Mouse (Mus musculus): ENCODE measurements around the gene Olfr223. TPM values are rescaled to one million over a fixed set of nuclear protein-coding genes. Genes with fewer than 3 reads are reported as not detected.

The Olfr223 gene
- polyA plus RNA-seq, 1 experiment from 2014 or later, result not detected

- DNase-seq (ENCODE audit: low spot score), result no peak
- no peak for TF ChIP-seq CTCF (IDR thresholded peaks at IDR 0.05; ENCODE audit: low read depth)
- WGBS, result 35% methylated on average over 9 of the region's 9 CpGs
These were observed 17.4 kb downstream of the Olfr223 start for GRCm38 (mm10) chr11:59575726-59576125.

GRCm38 (mm10) chr11:59569306-59569705, 23.8 kb downstream of the Olfr223 start:
- Histone ChIP-seq H3K36me3 (ENCODE audit: insufficient read depth, low read length) (no peaks in the 10 kb centered on the region), H3K9ac (ENCODE audit: low read depth, low read length) (no peak overlapping the region), H3K4me1 (replicated peaks; ENCODE audit: insufficient read depth, low read length) (no peaks in the 10 kb centered on the region), H3K4me2 (ENCODE audit: low read length) (no peak overlapping the region), H3K27me3 (ENCODE audit: insufficient read depth, low read length) (no peaks in the 10 kb centered on the region), H3K27ac (no peak overlapping the region), H3K4me3 (replicated peaks; ENCODE audit: low read depth, low read length) (no peak overlapping the region), H3K9me3 (replicated peaks; ENCODE audit: low read length) (no peaks in the 10 kb centered on the region)
- peak; percentile 40 for DNase-seq (ENCODE audit: low spot score)
- peak; percentile 69 for TF ChIP-seq CTCF (IDR thresholded peaks at IDR 0.05; ENCODE audit: low read depth)
- no peak for ATAC-seq (replicated peaks; ENCODE audit: low FRiP score, low read depth)
- 62% methylated on average over 3 of the region's 3 CpGs for WGBS

More at GRCm38 (mm10) chr11:59575726-59576125, 17.4 kb downstream of the Olfr223 start:
- Histone ChIP-seq H3K36me3 (ENCODE audit: insufficient read depth, low read length) (no peaks in the 10 kb centered on the region), H3K4me1 (replicated peaks; ENCODE audit: insufficient read depth, low read length) (no peaks in the 10 kb centered on the region), H3K9me3 (replicated peaks; ENCODE audit: low read length) (no peaks in the 10 kb centered on the region), H3K4me2 (ENCODE audit: low read length) (no peak overlapping the region), H3K4me3 (replicated peaks; ENCODE audit: low read depth, low read length) (no peak overlapping the region), H3K27me3 (ENCODE audit: insufficient read depth, low read length) (no peaks in the 10 kb centered on the region), H3K27ac (no peak overlapping the region), H3K9ac (ENCODE audit: low read depth, low read length) (no peak overlapping the region)
- no peak for ATAC-seq (replicated peaks; ENCODE audit: low FRiP score, low read depth)

- H3K4me1 ChIP-seq (replicated peaks; ENCODE audit: insufficient read depth, low read length), result no peaks in the 10 kb centered on the region
- no peak overlapping the region for H3K27ac ChIP-seq
- H3K9ac ChIP-seq (ENCODE audit: low read depth, low read length), result no peak overlapping the region
- no peak for DNase-seq (ENCODE audit: low spot score)
- H3K4me3 ChIP-seq (replicated peaks; ENCODE audit: low read depth, low read length), result no peak overlapping the region
- H3K4me2 ChIP-seq (ENCODE audit: low read length), result no peak overlapping the region
- no peaks in the 10 kb centered on the region for H3K27me3 ChIP-seq (ENCODE audit: insufficient read depth, low read length)
- no peak for TF ChIP-seq CTCF (IDR thresholded peaks at IDR 0.05; ENCODE audit: low read depth)
- no peaks in the 10 kb centered on the region for H3K36me3 ChIP-seq (ENCODE audit: insufficient read depth, low read length)
- ATAC-seq (replicated peaks; ENCODE audit: low FRiP score, low read depth), result no peak
- H3K9me3 ChIP-seq (replicated peaks; ENCODE audit: low read length), result no peaks in the 10 kb centered on the region
- WGBS, result 81% methylated on average over 9 of the region's 9 CpGs
These were observed 30.3 kb downstream of the Olfr223 start for GRCm38 (mm10) chr11:59562837-59563236.

- no peaks in the 10 kb centered on the region for H3K36me3 ChIP-seq (ENCODE audit: insufficient read depth, low read length)
- H3K27me3 ChIP-seq (ENCODE audit: insufficient read depth, low read length), result no peaks in the 10 kb centered on the region
- no peak overlapping the region for H3K4me3 ChIP-seq (replicated peaks; ENCODE audit: low read depth, low read length)
- ATAC-seq (replicated peaks; ENCODE audit: low FRiP score, low read depth), result no peak
- no peak overlapping the region for H3K4me2 ChIP-seq (ENCODE audit: low read length)
- no peak overlapping the region for H3K27ac ChIP-seq
- H3K9ac ChIP-seq (ENCODE audit: low read depth, low read length), result no peak overlapping the region
- 95% methylated on average over 4 of the region's 4 CpGs for WGBS
- no peak for TF ChIP-seq CTCF (IDR thresholded peaks at IDR 0.05; ENCODE audit: low read depth)
- DNase-seq (ENCODE audit: low spot score), result no peak
- no peaks in the 10 kb centered on the region for H3K4me1 ChIP-seq (replicated peaks; ENCODE audit: insufficient read depth, low read length)
- H3K9me3 ChIP-seq (replicated peaks; ENCODE audit: low read length), result no peaks in the 10 kb centered on the region
These were observed 30.8 kb downstream of the Olfr223 start for GRCm38 (mm10) chr11:59562336-59562735.

GRCm38 (mm10) chr11:59560906-59561305, 32.2 kb downstream of the Olfr223 start:
- no peak for TF ChIP-seq CTCF (IDR thresholded peaks at IDR 0.05; ENCODE audit: low read depth)
- 73% methylated on average over 3 of the region's 3 CpGs for WGBS
- Histone ChIP-seq H3K27ac (no peak overlapping the region), H3K36me3 (ENCODE audit: insufficient read depth, low read length) (no peaks in the 10 kb centered on the region), H3K4me3 (replicated peaks; ENCODE audit: low read depth, low read length) (no peak overlapping the region), H3K9ac (ENCODE audit: low read depth, low read length) (no peak overlapping the region), H3K4me1 (replicated peaks; ENCODE audit: insufficient read depth, low read length) (no peaks in the 10 kb centered on the region), H3K9me3 (replicated peaks; ENCODE audit: low read length) (no peaks in the 10 kb centered on the region), H3K27me3 (ENCODE audit: insufficient read depth, low read length) (no peaks in the 10 kb centered on the region), H3K4me2 (ENCODE audit: low read length) (no peak overlapping the region)
- DNase-seq (ENCODE audit: low spot score) (no peak), ATAC-seq (replicated peaks; ENCODE audit: low FRiP score, low read depth) (no peak)

- H3K27me3 ChIP-seq (ENCODE audit: insufficient read depth, low read length), result no peaks in the 10 kb centered on the region
- no peaks in the 10 kb centered on the region for H3K9me3 ChIP-seq (replicated peaks; ENCODE audit: low read length)
- H3K4me2 ChIP-seq (ENCODE audit: low read length), result no peak overlapping the region
- H3K4me3 ChIP-seq (replicated peaks; ENCODE audit: low read depth, low read length), result no peak overlapping the region
- H3K36me3 ChIP-seq (ENCODE audit: insufficient read depth, low read length), result no peaks in the 10 kb centered on the region
- 71% methylated on average over 8 of the region's 8 CpGs for WGBS
- no peak overlapping the region for H3K9ac ChIP-seq (ENCODE audit: low read depth, low read length)
- no peaks in the 10 kb centered on the region for H3K4me1 ChIP-seq (replicated peaks; ENCODE audit: insufficient read depth, low read length)
- ATAC-seq (replicated peaks; ENCODE audit: low FRiP score, low read depth) (no peak), DNase-seq (ENCODE audit: low spot score) (no peak)
- no peak overlapping the region for H3K27ac ChIP-seq
- no peak for TF ChIP-seq CTCF (IDR thresholded peaks at IDR 0.05; ENCODE audit: low read depth)
These were observed 38.6 kb downstream of the Olfr223 start for GRCm38 (mm10) chr11:59554535-59554934.

- Histone ChIP-seq H3K27ac (no peak overlapping the region), H3K4me1 (replicated peaks; ENCODE audit: insufficient read depth, low read length) (no peaks in the 10 kb centered on the region), H3K9ac (ENCODE audit: low read depth, low read length) (no peak overlapping the region), H3K4me3 (replicated peaks; ENCODE audit: low read depth, low read length) (no peak overlapping the region), H3K36me3 (ENCODE audit: insufficient read depth, low read length) (no peaks in the 10 kb centered on the region), H3K9me3 (replicated peaks; ENCODE audit: low read length) (no peaks in the 10 kb centered on the region), H3K27me3 (ENCODE audit: insufficient read depth, low read length) (no peaks in the 10 kb centered on the region), H3K4me2 (ENCODE audit: low read length) (no peak overlapping the region)
- ATAC-seq (replicated peaks; ENCODE audit: low FRiP score, low read depth), result no peak
- DNase-seq (ENCODE audit: low spot score), result no peak
- WGBS, result 94% methylated on average over 11 of the region's 11 CpGs
- TF ChIP-seq CTCF (IDR thresholded peaks at IDR 0.05; ENCODE audit: low read depth), result no peak
These were observed 39.0 kb downstream of the Olfr223 start for GRCm38 (mm10) chr11:59554127-59554526.
